ENCODE assay signal across 12 mouse cellular contexts in genomic region chr6:58988706-58989105, GRCm38 (mm10). TPM values are rescaled to one million over a fixed set of nuclear protein-coding genes. Genes with fewer than 3 reads are reported as not detected.
"Had no signal": no experiment of that assay in that cellular context is flagged by ENCODE, and none has a peak within 500 bp of the region (broad histone marks: within the 10 kb centered on the region; RNA-seq: fewer than 3 reads in every experiment).

No protein-coding gene starts in this region.

- H3K36me3 ChIP-seq: intestine, embryonic 15.5 days; limb, embryonic 15.5 days; midbrain, embryonic 15.5 days; neural tube, embryonic 12.5 days; stomach, embryonic 15.5 days had no signal

- H3K27ac ChIP-seq: intestine, embryonic 15.5 days; layer of hippocampus, adult 2 months; limb, embryonic 15.5 days; liver, embryonic 14.5 days; midbrain, embryonic 15.5 days; neural tube, embryonic 12.5 days; stomach, embryonic 15.5 days had no signal

- H3K4me1 ChIP-seq: intestine, embryonic 15.5 days; limb, embryonic 15.5 days; midbrain, embryonic 15.5 days; neural tube, embryonic 12.5 days; stomach, embryonic 15.5 days had no signal

- H3K27me3 ChIP-seq: intestine, embryonic 15.5 days; limb, embryonic 15.5 days; midbrain, embryonic 15.5 days; neural tube, embryonic 12.5 days; stomach, embryonic 15.5 days had no signal

- ATAC-seq: intestine, embryonic 15.5 days; midbrain, embryonic 15.5 days had no signal

- H3K9ac ChIP-seq: intestine, embryonic 15.5 days; limb, embryonic 15.5 days; liver, embryonic 14.5 days; midbrain, embryonic 15.5 days; neural tube, embryonic 12.5 days; stomach, embryonic 15.5 days had no signal

- H3K4me3 ChIP-seq: intestine, embryonic 15.5 days; layer of hippocampus, adult 2 months; limb, embryonic 15.5 days; midbrain, embryonic 15.5 days; neural tube, embryonic 12.5 days; stomach, embryonic 15.5 days had no signal

- H3K4me2 ChIP-seq: intestine, embryonic 15.5 days; limb, embryonic 15.5 days; midbrain, embryonic 15.5 days; neural tube, embryonic 12.5 days; stomach, embryonic 15.5 days had no signal

- H3K9me3 ChIP-seq: intestine, embryonic 15.5 days; limb, embryonic 15.5 days; midbrain, embryonic 15.5 days; neural tube, embryonic 12.5 days; stomach, embryonic 15.5 days had no signal

- DNase-seq: lung, adult 18-20 months; retina, postnatal 1 day; thymus, postnatal 4 days had no signal

RNA-seq across cellular contexts. Expression of gene Fam13a, which starts 35.6 kb away (rescaled TPM):
- total RNA-seq: monocyte, adult 5-6 weeks; neutrophil, adult 5-6 weeks had no signal
